In genomic region chr10:113141606-113142005, GRCm38 (mm10) we compare ENCODE assay signal across 16 mouse cellular contexts.
DNase-seq lines count a peak whose midpoint lies in the region; ATAC-seq lines count a peak whose summit lies in the region.
"Had no signal": no experiment of that assay in that cellular context is flagged by ENCODE, and none has a peak within 500 bp of the region (broad histone marks: within the 10 kb centered on the region; RNA-seq: fewer than 3 reads in every experiment).

No protein-coding gene starts in this region.

- intact Hi-C loops in left cerebral cortex, postnatal 10 days (cut with DNase I), result no loop called here

- WGBS in forebrain, embryonic 16.5 days, result 77% methylated on average over 2 of the region's 2 CpGs
- 82% methylated on average over 2 of the region's 2 CpGs for WGBS in neural tube, embryonic 15.5 days
- 77% methylated on average over 2 of the region's 2 CpGs for WGBS in heart, embryonic 11.5 days (ENCODE audit: insufficient replicate concordance)

- H3K4me3 ChIP-seq in forebrain, embryonic 16.5 days (replicated peaks; ENCODE audit: low read length), result no peak overlapping the region
- no peak overlapping the region for H3K4me3 ChIP-seq in neural tube, embryonic 15.5 days (replicated peaks)
- no peak overlapping the region for H3K4me3 ChIP-seq in heart, embryonic 11.5 days (ENCODE audit: low read depth, low read length)
- H3K4me3 ChIP-seq: midbrain, embryonic 10.5 days had no signal

- no peaks in the 10 kb centered on the region for H3K27me3 ChIP-seq in forebrain, embryonic 16.5 days (replicated peaks; ENCODE audit: control insufficient read depth, insufficient read depth, low read length)
- H3K27me3 ChIP-seq in neural tube, embryonic 15.5 days (replicated peaks), result no peaks in the 10 kb centered on the region
- no peaks in the 10 kb centered on the region for H3K27me3 ChIP-seq in heart, embryonic 11.5 days (ENCODE audit: control insufficient read depth, insufficient read depth, low read length)

- no peaks in the 10 kb centered on the region; the same call in 1 of the 2 replicates for H3K4me1 ChIP-seq in forebrain, embryonic 16.5 days (replicated peaks; ENCODE audit: control insufficient read depth, insufficient read depth, low read length)
- H3K4me1 ChIP-seq in neural tube, embryonic 15.5 days, result no peaks in the 10 kb centered on the region
- H3K4me1 ChIP-seq in heart, embryonic 11.5 days (ENCODE audit: control insufficient read depth, insufficient read depth, low read length), result no peaks in the 10 kb centered on the region

- no peaks in the 10 kb centered on the region for H3K36me3 ChIP-seq in forebrain, embryonic 16.5 days (ENCODE audit: control insufficient read depth, insufficient read depth)
- no peaks in the 10 kb centered on the region for H3K36me3 ChIP-seq in neural tube, embryonic 15.5 days
- no peaks in the 10 kb centered on the region for H3K36me3 ChIP-seq in heart, embryonic 11.5 days (ENCODE audit: control insufficient read depth, insufficient read depth, low read length)
- H3K36me3 ChIP-seq: G1E; midbrain, embryonic 10.5 days had no signal

- peak; percentile 89 for ATAC-seq in forebrain, embryonic 16.5 days
- no peak for ATAC-seq in neural tube, embryonic 15.5 days (ENCODE audit: low FRiP score)
- ATAC-seq in heart, embryonic 11.5 days (replicated peaks; ENCODE audit: insufficient number of reproducible peaks, low FRiP score, low TSS enrichment), result no peak
- ATAC-seq: lung, postnatal 0 days had no signal

- H3K9ac ChIP-seq in forebrain, embryonic 16.5 days (replicated peaks; ENCODE audit: low read depth, low read length), result no peak overlapping the region
- H3K9ac ChIP-seq in neural tube, embryonic 15.5 days (replicated peaks), result no peak overlapping the region
- no peak overlapping the region for H3K9ac ChIP-seq in heart, embryonic 11.5 days (ENCODE audit: low read depth, low read length)

- H3K27ac ChIP-seq in forebrain, embryonic 16.5 days (ENCODE audit: low read length), result no peak overlapping the region
- no peak overlapping the region for H3K27ac ChIP-seq in neural tube, embryonic 15.5 days (replicated peaks)
- no peak overlapping the region for H3K27ac ChIP-seq in heart, embryonic 11.5 days (ENCODE audit: low read depth, low read length)
- H3K27ac ChIP-seq: midbrain, embryonic 10.5 days had no signal

- peak; percentile 1 to 5 for DNase-seq in cerebellum, postnatal 14 days
- DNase-seq in cerebellum, adult 11 months, result no peak
- DNase-seq in left cerebral cortex, postnatal 10 days (ENCODE audit: extremely low spot score in 1 of 2, low spot score in 2 of 2), result peak; percentile 13 to 62
- DNase-seq in left cerebral cortex, adult 11 months (ENCODE audit: low spot score), result no peak
- DNase-seq in NIH3T3 (ENCODE audit: low read depth), result peak; percentile 49
- DNase-seq: B cell, adult 2 months; cerebellum, postnatal 25 days; heart, postnatal 36 days; kidney, adult 18-20 months; thymus, adult 2 months had no signal

- no peaks in the 10 kb centered on the region for H3K9me3 ChIP-seq in forebrain, embryonic 16.5 days (ENCODE audit: control insufficient read depth, low read length)
- no peaks in the 10 kb centered on the region for H3K9me3 ChIP-seq in neural tube, embryonic 15.5 days (replicated peaks)
- H3K9me3 ChIP-seq in heart, embryonic 11.5 days (replicated peaks; ENCODE audit: control insufficient read depth, low read length), result no peaks in the 10 kb centered on the region

- H3K4me2 ChIP-seq in forebrain, embryonic 16.5 days (ENCODE audit: low read length), result no peak overlapping the region
- H3K4me2 ChIP-seq in neural tube, embryonic 15.5 days, result no peak overlapping the region
- H3K4me2 ChIP-seq in heart, embryonic 11.5 days, result no peak overlapping the region

Comparison
In these comparisons a context has a peak if more than half of its experiments do, and no peak if none do; other contexts are left out.
1. DNase-seq: peak in cerebellum, postnatal 14 days (2 of 2), left cerebral cortex, postnatal 10 days (2 of 2) and NIH3T3 (single experiment); none in cerebellum, adult 11 months (single experiment) and left cerebral cortex, adult 11 months (single experiment).